Mouse (Mus musculus): ENCODE measurements around the gene Dpp6. TPM values are rescaled to one million over a fixed set of nuclear protein-coding genes. Genes with fewer than 3 reads are reported as not detected.
A peak's percentile ranks its signal among the peaks of the same experiment; 100 is the strongest.

Gene Dpp6
- polyA plus RNA-seq, 1 experiment from 2014 or later, result 28.8 TPM

DNA sequence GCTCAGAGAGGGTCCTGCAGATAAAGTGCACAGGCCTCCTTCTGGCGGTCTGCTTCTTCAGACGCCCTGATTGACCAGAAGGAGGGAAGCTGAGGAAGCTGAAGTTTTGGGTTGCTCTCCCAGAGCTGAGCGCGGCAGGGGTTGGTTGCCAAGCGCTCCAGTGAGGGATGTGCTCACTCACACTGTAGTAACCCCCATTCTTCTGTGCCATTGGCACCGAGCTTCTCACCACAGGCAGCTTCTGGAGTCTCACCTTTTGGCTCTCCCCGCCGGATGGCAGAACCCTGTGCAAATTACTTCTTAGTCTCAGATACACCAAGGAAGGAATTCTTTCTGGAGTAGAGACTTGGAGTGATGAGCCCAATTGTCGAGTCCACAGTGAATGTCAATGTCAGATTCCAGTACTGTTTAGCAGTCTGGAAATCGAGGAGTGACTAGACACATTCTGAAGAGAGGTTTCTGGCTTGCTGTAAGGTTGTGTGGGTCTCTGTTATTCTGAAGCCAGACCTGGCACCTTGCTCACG, 344.2 kb downstream of the Dpp6 start:
- 73% methylated on average over 11 of the region's 11 CpGs for WGBS
- no peaks in the 10 kb centered on the region for H3K36me3 ChIP-seq
- H3K27me3 ChIP-seq, result no peaks in the 10 kb centered on the region
- H3K4me3 ChIP-seq, result no peak overlapping the region
- H3K4me1 ChIP-seq, result no peaks in the 10 kb centered on the region
- no peak for ATAC-seq (replicated peaks)
- H3K9me3 ChIP-seq, result no peaks in the 10 kb centered on the region
- H3K4me2 ChIP-seq (replicated peaks), result no peak overlapping the region
- H3K27ac ChIP-seq (replicated peaks), result no peak overlapping the region
- H3K9ac ChIP-seq (replicated peaks), result no peak overlapping the region

DNA sequence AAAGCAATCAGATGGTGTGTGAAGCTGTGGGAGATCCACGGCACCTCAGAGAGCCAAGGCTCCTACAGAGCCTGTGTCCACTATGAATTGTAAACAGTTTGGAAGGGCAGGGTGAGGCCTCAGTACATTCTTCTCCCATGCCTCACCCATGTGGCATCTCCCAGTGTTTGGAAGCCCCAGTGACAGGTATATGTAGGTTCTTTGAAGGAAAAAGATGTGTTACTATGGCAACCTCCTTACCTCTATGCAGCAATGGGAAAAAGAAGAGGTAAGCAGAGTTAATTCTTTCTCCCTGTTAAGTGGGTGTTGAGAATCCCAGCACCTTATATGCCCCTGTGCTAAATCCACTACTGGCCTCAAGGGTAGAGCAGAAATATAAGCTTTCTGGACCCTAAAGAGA, 351.5 kb downstream of the Dpp6 start:
- Histone ChIP-seq H3K9ac (replicated peaks) (no peak overlapping the region), H3K27me3 (no peaks in the 10 kb centered on the region), H3K4me2 (replicated peaks) (no peak overlapping the region), H3K36me3 (no peaks in the 10 kb centered on the region), H3K27ac (replicated peaks) (no peak overlapping the region), H3K4me1 (no peaks in the 10 kb centered on the region), H3K4me3 (no peak overlapping the region), H3K9me3 (no peaks in the 10 kb centered on the region)
- ATAC-seq (replicated peaks), result no peak
- 93% methylated on average over 1 of the region's 1 CpGs for WGBS

DNA sequence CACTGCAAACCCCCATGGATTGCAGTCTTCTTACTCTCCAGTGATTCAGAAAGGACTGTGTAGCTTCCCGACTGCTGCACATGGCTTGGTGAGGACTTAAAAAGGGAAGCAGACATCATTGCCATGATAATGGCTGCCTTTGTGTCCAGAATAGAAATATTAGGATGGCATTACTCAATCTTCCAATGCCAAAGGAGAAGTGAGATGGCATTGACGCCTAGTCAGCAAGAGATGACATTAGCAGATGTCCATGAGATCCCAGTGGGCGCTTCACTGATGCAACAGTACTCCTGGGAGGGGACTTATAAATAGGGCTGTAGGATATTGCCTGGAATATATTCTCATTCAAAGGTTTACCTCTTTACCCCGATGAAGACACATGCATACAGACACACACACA, 368.0 kb downstream of the Dpp6 start:
- H3K27me3 ChIP-seq, result no peaks in the 10 kb centered on the region
- no peaks in the 10 kb centered on the region for H3K36me3 ChIP-seq
- H3K9me3 ChIP-seq, result no peaks in the 10 kb centered on the region
- 87% methylated on average over 4 of the region's 4 CpGs for WGBS
- H3K27ac ChIP-seq (replicated peaks), result no peak overlapping the region
- H3K4me1 ChIP-seq, result no peaks in the 10 kb centered on the region
- H3K4me3 ChIP-seq, result no peak overlapping the region
- H3K9ac ChIP-seq (replicated peaks), result no peak overlapping the region
- no peak overlapping the region for H3K4me2 ChIP-seq (replicated peaks)
- no peak for ATAC-seq (replicated peaks)

DNA sequence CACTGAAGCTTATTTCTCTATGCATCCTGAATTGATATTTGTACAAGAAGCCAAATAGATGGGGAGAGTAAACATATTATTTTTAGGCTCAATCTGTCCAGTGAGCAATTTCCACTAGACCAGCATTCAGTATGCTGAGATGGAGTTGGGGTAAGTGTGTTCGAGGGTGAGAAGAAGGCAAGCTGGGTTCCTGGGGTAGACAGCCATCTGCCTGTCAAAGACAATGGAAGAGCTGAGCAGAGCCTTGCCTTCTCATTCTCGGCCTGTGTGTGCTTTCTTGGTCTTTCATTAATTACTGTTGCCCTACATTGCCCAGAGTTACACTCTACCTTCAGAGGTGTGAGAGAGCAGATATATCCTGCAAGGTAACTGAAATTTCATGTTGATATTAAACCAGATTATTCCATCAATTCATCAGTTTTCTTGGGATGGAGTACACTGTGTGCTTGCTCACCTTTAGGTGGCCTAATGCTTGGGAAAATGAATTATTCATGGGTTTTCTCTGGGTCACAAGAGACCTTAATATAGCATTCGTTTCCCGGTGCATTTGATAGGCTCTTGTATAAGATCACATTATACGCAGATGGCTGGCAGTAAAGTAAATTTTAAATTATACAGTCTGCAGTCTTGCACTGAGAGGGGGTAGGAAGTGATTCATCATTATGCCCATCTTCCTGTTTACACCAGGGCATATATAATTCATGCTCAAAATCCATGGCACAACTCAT, 374.4 kb downstream of the Dpp6 start:
- H3K36me3 ChIP-seq, result no peaks in the 10 kb centered on the region
- H3K27ac ChIP-seq (replicated peaks), result no peak overlapping the region

DNA sequence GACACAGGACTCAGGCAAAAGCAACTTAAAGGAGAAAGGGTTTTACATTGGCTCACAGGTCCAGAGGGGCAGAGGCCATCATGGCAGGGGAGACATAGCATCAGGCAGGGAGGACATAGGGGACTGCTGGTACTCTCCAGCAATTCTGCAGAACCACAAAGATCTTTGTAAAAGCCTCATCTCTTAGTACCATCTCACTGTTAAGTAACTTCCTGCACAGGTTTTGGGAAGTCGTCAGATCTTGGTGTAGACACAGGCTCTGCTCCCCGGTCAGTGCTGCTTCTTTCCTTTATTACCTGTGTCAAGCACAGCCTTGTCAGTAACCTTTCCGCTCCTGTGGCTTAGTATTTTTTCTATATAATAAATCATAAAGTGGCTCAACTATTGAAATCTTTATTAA, 377.2 kb downstream of the Dpp6 start:
- H3K36me3 ChIP-seq, result no peaks in the 10 kb centered on the region
- no peak overlapping the region for H3K4me3 ChIP-seq
- 87% methylated on average over 3 of the region's 3 CpGs for WGBS

More for the DNA sequence above, 374.4 kb downstream of the Dpp6 start:
- Histone ChIP-seq H3K9ac (replicated peaks) (no peak overlapping the region), H3K4me2 (replicated peaks) (no peak overlapping the region), H3K4me3 (no peak overlapping the region), H3K27me3 (no peaks in the 10 kb centered on the region), H3K4me1 (no peaks in the 10 kb centered on the region), H3K9me3 (no peaks in the 10 kb centered on the region)
- ATAC-seq (replicated peaks), result peak; percentile 71; the same call in 1 of the 2 replicates
- 49% methylated on average over 5 of the region's 5 CpGs for WGBS

DNA sequence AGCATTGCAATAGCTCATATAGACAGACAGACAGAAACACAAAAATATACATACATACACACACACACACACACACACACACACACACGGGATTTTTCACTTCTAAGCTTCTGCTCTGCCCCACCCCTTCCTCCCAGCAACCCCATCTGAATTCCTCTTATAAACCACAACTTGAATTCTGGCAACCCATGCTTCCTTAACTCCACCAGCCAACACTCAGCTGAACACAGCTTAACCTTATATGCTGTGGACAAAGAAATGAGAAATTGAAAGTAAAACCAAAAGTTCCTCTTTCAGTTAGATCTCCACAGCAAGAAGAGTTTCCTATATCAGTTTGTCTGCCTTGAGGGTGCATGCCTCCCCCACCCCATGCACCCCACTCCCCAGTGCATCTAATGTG, 378.0 kb downstream of the Dpp6 start:
- ATAC-seq (replicated peaks), result no peak
- 81% methylated on average over 1 of the region's 1 CpGs for WGBS
- Histone ChIP-seq H3K9ac (replicated peaks) (no peak overlapping the region), H3K4me2 (replicated peaks) (no peak overlapping the region), H3K27me3 (no peaks in the 10 kb centered on the region), H3K36me3 (no peaks in the 10 kb centered on the region), H3K4me1 (no peaks in the 10 kb centered on the region), H3K27ac (replicated peaks) (no peak overlapping the region), H3K4me3 (no peak overlapping the region), H3K9me3 (no peaks in the 10 kb centered on the region)

More for the DNA sequence above, 377.2 kb downstream of the Dpp6 start:
- Histone ChIP-seq H3K27me3 (no peaks in the 10 kb centered on the region), H3K9ac (replicated peaks) (no peak overlapping the region), H3K4me1 (no peaks in the 10 kb centered on the region), H3K4me2 (replicated peaks) (no peak overlapping the region), H3K27ac (replicated peaks) (no peak overlapping the region), H3K9me3 (no peaks in the 10 kb centered on the region)
- ATAC-seq (replicated peaks), result no peak

DNA sequence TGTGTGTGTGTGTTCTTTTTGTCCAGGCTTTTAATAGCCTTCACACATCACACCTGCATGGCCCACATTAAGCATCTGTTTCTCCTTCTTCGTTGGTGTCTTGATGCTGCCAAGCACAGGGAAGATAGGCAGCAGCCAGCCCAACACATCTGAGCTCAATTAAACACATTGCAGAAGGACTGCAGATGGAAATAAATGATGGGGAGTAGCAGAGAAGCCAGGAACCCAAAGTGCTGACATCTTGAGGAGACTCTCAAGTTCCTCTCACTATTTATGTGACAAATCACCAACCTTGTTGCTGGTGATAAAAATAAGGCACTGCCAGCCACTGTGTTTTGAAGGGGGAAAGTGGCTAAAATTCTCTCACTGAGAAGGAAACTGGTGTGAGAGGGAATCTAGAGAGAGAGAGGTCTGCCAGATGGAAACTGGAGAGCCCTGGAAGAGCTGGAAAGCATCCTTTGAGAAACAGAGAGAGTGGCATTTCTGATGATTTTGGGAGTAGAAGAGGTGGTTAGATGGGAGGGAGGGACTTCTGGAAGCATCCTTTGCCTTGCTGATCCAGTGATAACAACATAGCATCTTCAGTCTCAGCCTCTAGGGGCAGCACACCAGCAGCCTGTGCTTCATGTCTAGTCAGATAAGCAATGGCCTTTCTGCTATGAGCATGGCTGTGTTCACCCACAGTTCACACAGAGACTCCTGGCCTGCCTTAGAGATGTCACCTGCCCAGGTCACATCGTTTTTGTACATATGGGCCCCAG, 383.8 kb downstream of the Dpp6 start:
- Histone ChIP-seq H3K27me3 (no peaks in the 10 kb centered on the region), H3K36me3 (no peaks in the 10 kb centered on the region), H3K27ac (replicated peaks) (no peak overlapping the region), H3K4me3 (no peak overlapping the region), H3K4me1 (no peaks in the 10 kb centered on the region), H3K4me2 (replicated peaks) (no peak overlapping the region), H3K9ac (replicated peaks) (no peak overlapping the region), H3K9me3 (no peaks in the 10 kb centered on the region)
- WGBS, result 56% methylated on average over 2 of the region's 2 CpGs
- ATAC-seq (replicated peaks), result no peak

DNA sequence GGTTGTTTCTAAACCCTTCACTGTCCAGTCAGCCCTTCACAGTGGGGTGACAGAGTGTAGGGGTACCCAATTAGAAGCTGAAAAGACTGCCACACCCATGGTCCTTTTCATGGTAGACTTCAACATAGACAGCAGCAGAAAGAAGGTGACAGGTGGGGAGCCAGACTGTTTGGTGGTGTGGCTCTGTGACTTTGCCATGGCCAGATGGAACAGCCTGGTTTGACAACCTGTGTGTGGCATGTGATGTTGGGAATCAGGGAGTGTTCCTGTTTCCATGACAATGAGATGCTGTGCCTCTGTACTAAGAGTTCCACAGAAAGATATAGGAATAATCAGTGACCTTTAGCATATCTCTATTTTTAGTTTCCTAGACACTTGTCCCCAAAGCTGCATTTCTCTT, 386.1 kb downstream of the Dpp6 start:
- Histone ChIP-seq H3K9ac (replicated peaks) (no peak overlapping the region), H3K27ac (replicated peaks) (no peak overlapping the region), H3K4me2 (replicated peaks) (no peak overlapping the region), H3K36me3 (no peaks in the 10 kb centered on the region), H3K27me3 (no peaks in the 10 kb centered on the region), H3K9me3 (no peaks in the 10 kb centered on the region), H3K4me3 (no peak overlapping the region), H3K4me1 (no peaks in the 10 kb centered on the region)
- no peak for ATAC-seq (replicated peaks)

DNA sequence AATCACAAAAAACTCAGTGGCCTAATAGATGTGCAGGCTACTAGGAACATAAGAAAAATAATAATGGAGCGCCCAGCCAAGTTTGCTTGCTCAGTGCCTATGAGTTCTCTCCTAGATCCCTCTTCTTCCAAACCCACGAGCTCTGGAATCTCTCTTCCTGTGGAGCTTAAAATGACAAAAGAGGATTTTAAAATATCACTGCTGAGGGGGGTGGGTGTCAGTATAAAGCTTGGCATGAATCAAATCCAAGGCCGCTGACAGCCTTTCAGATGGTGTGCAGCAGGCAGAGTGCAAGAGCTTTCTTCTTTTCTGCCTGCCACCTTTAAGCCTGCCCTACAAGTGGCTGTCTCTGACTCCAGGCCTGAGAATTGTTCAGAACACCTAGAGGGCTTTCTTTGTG, 387.7 kb downstream of the Dpp6 start:
- Histone ChIP-seq H3K9ac (replicated peaks) (no peak overlapping the region), H3K4me1 (no peaks in the 10 kb centered on the region), H3K4me2 (replicated peaks) (no peak overlapping the region), H3K9me3 (no peaks in the 10 kb centered on the region), H3K27me3 (no peaks in the 10 kb centered on the region), H3K36me3 (no peaks in the 10 kb centered on the region), H3K27ac (replicated peaks) (no peak overlapping the region), H3K4me3 (no peak overlapping the region)
- 70% methylated on average over 3 of the region's 3 CpGs for WGBS
- ATAC-seq (replicated peaks), result no peak

DNA sequence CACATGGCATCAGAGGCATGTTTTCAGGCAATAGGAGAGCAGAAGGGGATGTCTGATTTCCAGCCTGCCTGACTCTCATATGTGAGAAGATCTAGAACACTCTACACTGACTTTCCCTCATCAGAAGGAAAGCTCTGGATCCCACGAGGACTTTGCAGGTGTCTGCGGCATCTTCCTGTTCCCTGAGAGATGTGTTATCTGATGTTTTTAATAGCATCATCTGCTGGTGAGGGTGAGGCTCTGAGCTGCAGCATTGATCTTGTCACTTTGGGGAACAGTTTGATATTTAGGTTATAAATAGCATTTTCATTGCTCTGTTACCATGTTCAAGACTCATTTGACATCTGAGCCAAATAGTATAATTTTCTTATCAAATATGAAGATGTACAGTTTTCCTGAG, 388.8 kb downstream of the Dpp6 start:
- no peak overlapping the region for H3K4me2 ChIP-seq (replicated peaks)
- H3K9me3 ChIP-seq, result no peaks in the 10 kb centered on the region
- H3K4me3 ChIP-seq, result no peak overlapping the region
- 79% methylated on average over 2 of the region's 2 CpGs for WGBS
- H3K4me1 ChIP-seq, result no peaks in the 10 kb centered on the region
- no peaks in the 10 kb centered on the region for H3K36me3 ChIP-seq
- H3K27ac ChIP-seq (replicated peaks), result no peak overlapping the region
- H3K9ac ChIP-seq (replicated peaks), result no peak overlapping the region
- no peaks in the 10 kb centered on the region for H3K27me3 ChIP-seq
- ATAC-seq (replicated peaks), result no peak

DNA sequence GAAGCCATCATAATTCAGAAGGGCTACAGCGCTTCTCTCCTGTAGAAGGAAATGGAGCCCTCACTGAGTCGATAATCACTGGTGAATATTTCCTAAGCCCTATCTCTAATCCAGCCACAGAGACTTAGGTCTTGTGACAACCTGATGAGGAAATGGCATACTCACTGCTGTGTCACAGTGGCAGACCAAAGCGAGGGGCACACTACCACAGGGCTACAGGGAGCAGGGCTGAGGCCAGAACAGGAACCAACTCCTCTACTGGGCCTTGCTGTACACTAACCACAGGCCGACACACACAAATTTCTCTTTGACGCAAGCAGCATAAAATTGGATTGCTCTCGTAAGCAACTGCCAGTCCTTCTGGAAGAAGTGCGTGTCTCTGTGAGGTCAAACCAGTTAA, 389.2 kb downstream of the Dpp6 start:
- H3K36me3 ChIP-seq, result no peaks in the 10 kb centered on the region

DNA sequence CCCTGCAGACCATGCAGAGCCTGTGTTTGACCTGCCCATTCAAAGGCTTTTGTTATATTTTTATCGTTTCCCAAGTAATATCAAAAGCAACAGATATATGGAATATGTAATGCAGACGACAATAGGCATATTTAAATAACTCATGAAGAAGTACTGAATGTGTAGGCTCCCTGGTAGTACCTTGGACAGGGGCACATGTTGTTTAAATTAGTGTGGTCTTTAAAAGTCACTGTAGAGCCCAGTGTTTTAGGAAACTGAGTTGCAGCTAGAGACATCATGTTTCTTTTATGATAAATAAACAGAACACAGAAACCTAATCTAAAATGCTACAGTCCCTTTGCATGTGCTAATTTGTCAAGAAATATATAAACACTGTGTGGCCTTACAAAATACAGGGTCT, 403.1 kb downstream of the Dpp6 start:
- Histone ChIP-seq H3K27ac (replicated peaks) (no peak overlapping the region), H3K4me2 (replicated peaks) (no peak overlapping the region), H3K9me3 (no peaks in the 10 kb centered on the region), H3K27me3 (no peaks in the 10 kb centered on the region), H3K9ac (replicated peaks) (no peak overlapping the region), H3K4me1 (no peaks in the 10 kb centered on the region), H3K4me3 (no peak overlapping the region), H3K36me3 (no peaks in the 10 kb centered on the region)
- 87% methylated on average over 2 of the region's 2 CpGs for WGBS
- ATAC-seq (replicated peaks), result no peak

More for the DNA sequence above, 389.2 kb downstream of the Dpp6 start:
- H3K9ac ChIP-seq (replicated peaks), result no peak overlapping the region
- H3K4me1 ChIP-seq, result no peaks in the 10 kb centered on the region
- WGBS, result 87% methylated on average over 7 of the region's 7 CpGs
- H3K27ac ChIP-seq (replicated peaks), result no peak overlapping the region
- no peak overlapping the region for H3K4me2 ChIP-seq (replicated peaks)
- H3K9me3 ChIP-seq, result no peaks in the 10 kb centered on the region
- H3K27me3 ChIP-seq, result no peaks in the 10 kb centered on the region
- no peak overlapping the region for H3K4me3 ChIP-seq
- ATAC-seq (replicated peaks), result no peak

Measured in forebrain, embryonic 15.5 days (tissue).